ENCODE assay signal across 8 mouse cellular contexts in genomic region chr6:84105148-84106022, GRCm38 (mm10).
DNase-seq lines count a peak whose midpoint lies in the region; ATAC-seq lines count a peak whose summit lies in the region.

No protein-coding gene starts in this region.

- no peaks in the 10 kb centered on the region for H3K9me3 ChIP-seq in heart, embryonic 14.5 days (ENCODE audit: control insufficient read depth, low read length)
- H3K9me3 ChIP-seq in stomach, embryonic 16.5 days (replicated peaks; ENCODE audit: control insufficient read depth, low read length) = no peaks in the 10 kb centered on the region

- H3K27me3 ChIP-seq in heart, embryonic 14.5 days (ENCODE audit: control insufficient read depth, insufficient read depth, low read length) = peaks cover 4% of the 10 kb centered on the region; the same call in 1 of the 2 replicates
- H3K27me3 ChIP-seq in stomach, embryonic 16.5 days (ENCODE audit: control insufficient read depth, insufficient read depth, low read length) = peaks cover 19% of the 10 kb centered on the region; the same call in 1 of the 2 replicates

- WGBS in heart, embryonic 14.5 days = 10% methylated on average over 40 of the region's 40 CpGs
- WGBS in stomach, embryonic 16.5 days = 2% methylated on average over 40 of the region's 40 CpGs

- H3K4me1 ChIP-seq in heart, embryonic 14.5 days (ENCODE audit: control insufficient read depth in 2 of 2, insufficient read depth in 2 of 2, low read length in 2 of 2) = peaks cover 12 to 16% of the 10 kb centered on the region in 2 experiments
- no peaks in the 10 kb centered on the region for H3K4me1 ChIP-seq in stomach, embryonic 16.5 days (ENCODE audit: control insufficient read depth, insufficient read depth, low read length)

- H3K4me2 ChIP-seq in heart, embryonic 14.5 days (ENCODE audit: low read length) = peak overlapping the region; percentile 84
- peak overlapping the region; percentile 58 for H3K4me2 ChIP-seq in stomach, embryonic 16.5 days (ENCODE audit: low read depth, low read length)

- no peak overlapping the region for H3K27ac ChIP-seq in heart, embryonic 14.5 days (replicated peaks in 1 of 2; ENCODE audit: control insufficient read depth in 1 of 2, insufficient read depth in 1 of 2, low read depth in 2 of 2, low read length in 2 of 2)
- H3K27ac ChIP-seq in stomach, embryonic 16.5 days (ENCODE audit: low read length) = no peak overlapping the region

- peak; percentile 18 to 34 for DNase-seq in heart, adult 18-20 months
- DNase-seq in heart, adult 8-10 months (ENCODE audit: low spot score) = no peak
- peak; percentile 79 for DNase-seq in embryo, embryonic 10 days (ENCODE audit: low spot score)
- DNase-seq in layer of hippocampus, adult 18-20 months (ENCODE audit: low spot score in 2 of 2) = peak; percentile 41 to 70
- DNase-seq in lung, postnatal 4 days = peak; percentile 52 to 67
- DNase-seq in adipocyte (ENCODE audit: low spot score) = no peak

- ATAC-seq in heart, embryonic 14.5 days (ENCODE audit: insufficient number of reproducible peaks, insufficient read depth, low FRiP score, low read depth) = no peak
- peak; percentile 69; the same call in 1 of the 2 replicates for ATAC-seq in stomach, embryonic 16.5 days (ENCODE audit: insufficient read depth, low FRiP score)

- H3K36me3 ChIP-seq in heart, embryonic 14.5 days (ENCODE audit: control insufficient read depth, insufficient read depth, low read length) = peaks cover 22% of the 10 kb centered on the region
- H3K36me3 ChIP-seq in stomach, embryonic 16.5 days (ENCODE audit: control insufficient read depth, insufficient read depth, low read length) = no peaks in the 10 kb centered on the region

- peak overlapping the region; percentile 37 to 45 for H3K4me3 ChIP-seq in heart, embryonic 14.5 days (ENCODE audit: control insufficient read depth in 1 of 2, insufficient read depth in 1 of 2, low read depth in 1 of 2, low read length in 2 of 2)
- H3K4me3 ChIP-seq in stomach, embryonic 16.5 days (replicated peaks; ENCODE audit: low read length) = peak overlapping the region; percentile 39

- peak overlapping the region; percentile 69 for H3K9ac ChIP-seq in heart, embryonic 14.5 days (ENCODE audit: low read length)
- peak overlapping the region; percentile 20; the same call in 1 of the 2 replicates for H3K9ac ChIP-seq in stomach, embryonic 16.5 days (ENCODE audit: low read length)

Comparison
In these comparisons a context has a peak if more than half of its experiments do, and no peak if none do; other contexts are left out.
1. DNase-seq: peak in heart, adult 18-20 months (2 of 2), embryo, embryonic 10 days (single experiment), layer of hippocampus, adult 18-20 months (2 of 2) and lung, postnatal 4 days (2 of 2); none in heart, adult 8-10 months (single experiment) and adipocyte (single experiment).